Mouse (Mus musculus): Measurements from ENCODE around the gene Stx2.
"Not testable (repeated sequence)": the region's sequence is repeated elsewhere in the genome, so short reads cannot be mapped to it uniquely, and the experiment has no call there.

Gene Stx2

DNA sequence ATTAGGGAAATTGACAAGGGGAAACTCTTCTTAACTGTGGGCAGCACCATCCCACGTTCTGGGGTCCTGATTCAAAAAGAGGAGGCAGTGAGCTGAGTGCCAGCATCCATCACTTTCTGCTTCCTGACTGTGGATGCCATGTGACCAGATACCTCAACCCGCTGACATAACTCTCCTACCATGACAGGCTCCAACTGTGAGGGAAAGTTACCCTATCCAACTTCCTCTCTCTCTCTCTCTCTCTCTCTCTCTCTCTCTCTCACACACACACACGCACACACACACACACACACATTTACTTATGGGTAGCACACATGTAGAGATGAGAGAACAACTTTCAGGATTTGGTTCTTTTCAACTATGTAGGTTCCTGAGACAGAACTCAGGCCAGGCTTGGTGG, 1.2 kb upstream of the Stx2 start:
- no peak for DNase-seq (ENCODE audit: low read depth, low spot score)

DNA sequence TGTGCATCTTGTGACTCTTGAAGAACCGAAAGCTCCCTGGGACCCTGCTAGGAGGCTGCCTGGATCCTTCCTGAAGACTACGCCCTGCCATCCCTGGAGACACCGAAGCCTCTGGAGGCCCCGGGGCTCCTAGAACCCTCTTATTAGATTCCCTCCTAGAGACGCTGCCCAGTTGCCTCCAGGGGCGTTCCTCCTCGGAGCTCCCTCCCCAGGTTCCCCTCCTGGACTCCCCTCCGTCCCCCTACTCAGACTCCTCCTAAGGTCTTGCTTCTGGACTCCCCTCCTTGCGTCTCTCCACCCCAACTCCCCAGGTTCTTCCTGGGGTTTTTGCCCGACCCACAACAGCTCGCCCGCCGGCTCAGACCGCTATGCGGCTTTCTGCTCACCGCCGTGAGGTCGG, 366 bp downstream of the Stx2 start:
- no peak for DNase-seq (ENCODE audit: low read depth, low spot score)

DNA sequence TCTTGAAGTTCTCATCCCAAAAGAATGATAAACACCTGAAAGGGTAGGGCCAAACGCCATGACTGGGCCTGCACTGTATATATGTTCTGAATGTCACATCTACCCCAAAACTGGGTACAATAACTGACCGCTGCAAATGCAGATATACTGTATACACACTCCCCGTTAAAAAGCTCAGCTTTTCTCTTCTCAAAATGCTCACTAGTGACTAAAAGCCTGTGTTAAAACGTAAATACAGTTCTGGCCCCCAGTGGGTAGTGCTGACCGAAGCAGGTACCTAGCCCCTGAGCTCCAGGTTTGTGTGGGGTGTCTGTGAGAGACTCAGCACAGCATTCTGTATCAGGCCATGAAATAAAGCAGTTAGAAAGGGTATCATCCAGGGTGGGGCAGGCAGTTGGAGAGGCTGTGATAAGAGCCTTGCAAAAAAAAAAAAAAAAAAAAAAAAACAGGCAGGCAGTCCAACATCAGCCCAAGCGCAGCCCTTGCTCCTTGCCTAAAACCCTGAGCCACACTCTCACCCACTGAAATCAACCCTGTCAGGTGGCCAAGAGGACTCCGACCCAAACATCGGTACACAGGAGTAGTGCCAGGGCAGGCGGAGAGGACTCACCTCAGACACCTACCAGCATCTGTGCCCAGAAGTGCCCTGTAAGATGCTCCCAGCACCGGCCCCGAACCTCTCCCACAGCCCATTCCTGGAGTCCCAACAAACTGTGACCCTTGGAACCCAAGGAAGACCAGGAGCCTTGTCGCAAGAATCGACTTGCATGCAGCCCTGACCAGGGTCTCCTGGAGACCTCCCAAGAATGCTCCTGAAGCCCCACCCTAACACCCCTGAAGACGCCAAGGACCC, 1.0 kb downstream of the Stx2 start:
- no peak for DNase-seq (ENCODE audit: low read depth, low spot score)

DNA sequence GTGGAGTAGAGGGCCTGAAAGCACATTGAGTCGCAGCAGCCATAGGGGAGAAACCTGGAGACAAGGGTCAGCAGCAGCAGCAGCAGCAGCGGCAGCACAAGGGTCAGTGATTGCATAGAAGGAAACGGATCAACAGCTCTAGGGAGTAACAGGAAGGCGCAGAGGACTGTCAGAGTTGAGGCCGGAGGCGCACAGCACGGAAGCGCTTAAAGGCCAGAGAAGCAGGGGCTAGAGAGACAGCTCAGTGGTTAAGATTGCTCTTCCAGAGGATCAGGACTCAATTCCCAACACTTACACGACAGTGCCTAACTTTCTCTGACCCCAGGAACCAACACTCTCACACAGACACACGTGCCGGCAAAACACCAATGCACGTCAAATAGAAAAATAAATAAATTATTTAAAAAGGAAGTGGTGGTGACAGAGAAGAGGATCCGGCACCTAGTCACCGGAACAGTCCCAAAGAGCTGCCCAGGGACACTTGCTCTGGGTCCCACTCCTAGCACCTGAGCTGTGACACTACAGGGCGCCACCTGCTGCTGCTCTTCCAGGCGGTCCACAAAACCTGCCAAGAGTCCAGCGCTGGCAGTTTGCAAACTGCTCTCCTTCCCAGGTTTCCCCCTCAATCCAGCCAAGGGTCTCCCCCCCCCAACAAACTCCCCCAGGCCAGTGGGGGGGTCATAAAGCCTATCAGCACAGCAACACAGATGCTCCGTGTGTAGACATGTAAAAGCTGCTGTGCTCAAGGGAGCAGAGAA, 2.2 kb downstream of the Stx2 start:
- no peak for DNase-seq (ENCODE audit: low read depth, low spot score)

DNA sequence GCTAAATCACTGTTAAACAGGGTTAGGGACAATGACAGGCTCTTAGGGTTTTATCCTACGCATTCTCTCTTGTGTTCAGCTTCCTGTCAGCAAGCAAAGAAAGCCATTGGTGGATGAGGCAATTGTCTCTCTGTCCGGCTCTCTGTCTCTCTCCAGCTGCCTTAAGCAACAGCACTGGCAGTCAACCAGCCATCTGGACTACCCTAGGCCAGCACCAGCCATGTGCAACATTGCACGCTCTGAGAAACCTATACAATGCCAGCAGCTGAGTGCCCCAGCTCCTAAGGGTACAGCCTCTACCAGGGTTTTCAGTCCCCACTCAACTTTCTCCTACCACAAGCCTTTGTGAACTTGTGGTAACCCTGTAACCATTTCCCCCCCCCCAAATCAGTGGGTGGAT, 3.0 kb downstream of the Stx2 start:
- DNase-seq (ENCODE audit: low read depth, low spot score) = no peak

DNA sequence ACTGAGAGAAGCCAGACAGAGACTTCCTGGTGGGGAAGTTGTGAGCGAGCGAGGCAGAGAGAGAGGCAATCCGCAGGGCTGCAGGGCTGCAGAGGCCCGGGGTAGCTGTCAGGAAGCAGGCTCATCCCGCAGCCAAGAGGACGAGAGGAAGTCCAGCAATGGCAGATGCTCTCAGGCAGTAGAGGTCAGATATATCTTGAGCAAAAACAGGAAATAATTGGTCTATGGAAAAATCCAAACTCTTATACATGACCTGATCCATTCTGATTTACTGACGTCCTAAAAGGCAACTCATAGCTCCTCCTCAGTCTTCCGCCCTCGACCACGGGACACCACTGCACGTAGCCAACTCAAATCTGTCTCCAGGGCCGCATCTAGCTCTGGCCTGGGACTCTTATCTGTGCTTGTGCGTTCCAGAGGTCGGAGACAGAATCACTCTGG, 5.8 kb downstream of the Stx2 start:
- no peak for DNase-seq (ENCODE audit: low read depth, low spot score)

DNA sequence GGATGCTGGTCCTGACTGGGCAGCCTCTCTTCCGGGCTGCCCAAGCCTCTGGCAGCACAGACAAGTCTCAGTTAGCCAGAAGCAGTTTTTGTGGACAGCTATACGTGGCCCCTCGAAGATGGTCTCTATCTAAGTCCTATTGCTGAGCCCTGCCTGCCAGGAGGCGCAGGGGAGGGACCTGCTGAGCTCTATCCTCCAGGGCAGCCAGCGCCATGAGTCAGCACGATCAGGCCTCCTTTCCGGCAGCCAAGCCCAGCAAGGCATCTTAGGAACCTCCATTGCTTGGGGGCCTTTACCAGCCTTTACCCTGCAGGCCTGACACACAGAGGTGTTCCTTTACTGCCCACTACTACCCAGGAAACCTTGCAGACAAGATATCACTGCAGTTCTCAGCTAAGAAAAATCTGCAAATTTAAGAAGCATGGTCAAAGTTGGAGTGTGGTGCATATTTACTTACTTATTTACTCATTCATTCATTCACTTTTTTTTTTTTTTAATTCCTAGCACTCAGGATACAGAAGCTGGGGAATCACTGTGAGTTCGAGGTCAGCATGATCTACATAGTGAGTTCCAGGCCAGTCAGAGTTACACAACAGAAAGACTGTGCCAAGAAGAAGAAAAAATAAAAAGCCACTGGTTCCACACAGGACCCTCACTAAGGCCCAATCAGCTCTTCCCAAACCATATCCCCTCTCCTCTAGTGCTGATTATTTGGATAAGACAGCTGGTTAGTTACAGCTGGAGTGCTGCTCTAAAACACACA, 7.5 kb downstream of the Stx2 start:
- DNase-seq (ENCODE audit: low read depth, low spot score) = no peak

DNA sequence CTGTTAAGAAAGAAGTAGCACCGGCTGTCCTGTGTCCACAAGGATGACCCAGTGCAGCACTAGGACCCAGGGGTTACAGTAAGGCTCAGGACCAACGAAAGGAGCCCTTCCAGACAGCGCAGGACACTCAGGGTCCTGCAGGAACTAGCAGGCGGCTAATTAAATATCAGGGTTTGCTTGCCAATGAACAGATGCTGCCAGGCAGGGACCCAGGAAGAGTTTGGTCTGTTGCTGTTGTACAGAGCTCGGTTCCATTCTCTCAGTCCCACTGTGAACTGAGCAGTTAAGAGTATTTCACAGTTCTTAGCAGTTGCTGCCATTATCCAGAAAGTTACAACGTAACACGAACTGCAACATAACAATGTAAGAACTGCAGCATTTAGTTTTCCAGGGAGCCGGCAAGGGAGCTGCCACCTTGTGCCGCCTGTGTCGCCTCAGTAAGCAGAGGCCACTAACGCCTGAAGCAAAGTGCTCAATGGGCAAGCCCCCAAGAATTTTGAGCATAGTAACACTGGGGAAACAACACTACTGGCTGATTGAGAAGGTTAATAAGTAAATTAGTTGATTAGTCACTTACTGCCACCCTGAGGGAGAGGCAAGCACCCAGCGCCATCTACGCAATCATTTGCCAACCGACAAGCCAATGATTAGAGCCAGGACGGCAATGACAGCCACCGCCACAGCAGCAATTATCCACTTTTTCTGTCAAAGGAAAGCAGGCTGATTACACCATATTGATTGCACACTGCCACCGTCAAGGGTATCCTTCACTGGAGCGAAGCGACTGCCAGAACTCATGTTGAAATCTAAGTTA, 21.0 kb downstream of the Stx2 start:
- no peak for DNase-seq (ENCODE audit: low read depth, low spot score)

DNA sequence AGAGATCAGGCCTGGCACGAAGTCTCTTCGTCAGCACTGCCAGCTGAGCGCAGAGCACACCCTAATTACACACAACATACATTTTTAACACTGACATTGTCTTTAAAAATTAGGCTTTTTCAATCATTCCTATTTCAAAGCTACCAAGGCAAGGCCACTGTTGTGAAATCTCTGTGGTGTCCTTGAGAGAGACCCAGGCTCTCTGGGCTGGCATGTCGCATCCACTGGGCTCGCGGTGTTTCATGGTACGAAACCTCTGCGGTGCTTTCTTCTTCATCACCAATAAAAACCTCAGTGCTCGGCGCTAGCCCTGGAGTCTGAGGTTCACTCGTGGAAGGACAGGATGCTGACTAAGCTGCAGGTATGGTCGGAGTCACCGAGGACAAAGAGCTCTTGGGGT, 22.4 kb downstream of the Stx2 start:
- no peak for DNase-seq (ENCODE audit: low read depth, low spot score)

DNA sequence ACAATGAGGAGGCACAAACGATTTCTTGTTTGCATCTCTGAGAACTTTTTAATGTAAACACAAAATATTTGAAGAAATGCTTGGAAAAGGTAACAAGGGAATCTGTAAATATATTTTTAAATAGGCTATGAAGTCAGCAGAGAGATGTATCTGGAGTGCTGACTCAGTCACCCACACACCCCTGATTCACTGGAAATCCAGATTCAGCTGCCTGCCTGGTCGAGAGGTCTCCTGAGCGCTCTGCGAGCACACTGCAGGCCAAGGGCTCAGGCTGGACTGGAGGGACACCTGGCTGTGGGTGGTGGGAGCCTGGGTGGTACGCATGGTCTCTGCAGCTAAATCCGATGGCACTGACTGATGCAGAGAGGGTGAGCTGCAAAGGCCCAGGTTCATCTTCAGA, 23.8 kb downstream of the Stx2 start:
- DNase-seq (ENCODE audit: low read depth, low spot score) = no peak

DNA sequence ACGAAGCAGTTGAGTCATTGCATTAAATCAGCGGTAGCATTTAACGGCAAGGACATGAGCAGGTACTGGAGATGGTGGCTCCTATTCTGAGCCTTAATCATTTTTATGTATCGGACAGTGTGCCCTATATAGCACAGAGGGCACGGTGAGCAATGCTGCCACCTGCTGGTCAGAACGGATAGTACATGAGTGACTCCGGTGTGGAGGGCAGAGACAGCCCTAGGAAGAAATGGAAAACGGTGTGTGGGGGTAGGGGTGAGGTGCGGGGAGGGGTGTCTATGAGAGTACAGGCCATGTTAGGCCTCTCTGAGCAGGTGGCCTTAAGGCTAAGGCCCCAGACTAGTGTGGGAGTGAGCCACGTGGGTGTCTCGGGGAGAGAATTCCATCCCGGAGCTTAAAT, 26.8 kb downstream of the Stx2 start:
- DNase-seq (ENCODE audit: low read depth, low spot score) = peak; percentile 71

DNA sequence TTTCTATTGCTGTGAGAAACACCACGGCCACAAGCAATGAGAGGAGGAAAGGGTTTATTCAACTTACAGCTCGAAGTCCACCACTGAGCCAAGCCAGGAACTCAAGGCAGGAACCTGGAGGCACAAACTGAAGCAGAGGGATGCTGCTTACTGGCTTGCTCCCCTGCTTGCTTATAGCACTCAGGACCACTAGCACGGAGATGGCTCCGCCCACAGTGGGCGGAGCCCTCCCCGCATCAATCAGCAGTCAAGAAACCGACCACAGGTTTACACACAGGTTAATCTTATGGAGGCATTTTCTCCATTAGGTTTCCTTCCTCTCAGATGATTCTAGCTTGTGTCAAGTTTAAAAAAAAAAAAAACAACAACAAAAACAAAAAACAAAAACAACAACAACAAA, 27.5 kb downstream of the Stx2 start:
- DNase-seq (ENCODE audit: low read depth, low spot score) = no peak

DNA sequence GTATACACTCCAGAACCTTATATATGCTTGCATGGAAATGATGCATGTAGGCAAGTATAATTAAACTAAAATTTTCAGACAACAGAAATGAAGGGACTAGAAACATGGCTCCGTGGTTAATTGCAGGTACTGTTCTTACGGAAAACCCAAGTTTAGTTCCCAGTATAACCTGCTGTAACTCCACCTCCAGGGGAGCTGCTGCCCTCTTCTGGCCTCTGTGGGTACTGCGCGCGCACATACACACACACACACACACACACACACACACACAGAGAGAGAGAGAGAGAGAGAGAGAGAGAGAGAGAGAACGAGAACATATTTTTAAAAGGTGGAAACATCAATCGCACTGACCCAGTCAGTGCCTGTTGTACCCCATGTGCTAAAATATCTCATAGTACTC, 29.4 kb downstream of the Stx2 start:
- DNase-seq (ENCODE audit: low read depth, low spot score) = no peak

DNA sequence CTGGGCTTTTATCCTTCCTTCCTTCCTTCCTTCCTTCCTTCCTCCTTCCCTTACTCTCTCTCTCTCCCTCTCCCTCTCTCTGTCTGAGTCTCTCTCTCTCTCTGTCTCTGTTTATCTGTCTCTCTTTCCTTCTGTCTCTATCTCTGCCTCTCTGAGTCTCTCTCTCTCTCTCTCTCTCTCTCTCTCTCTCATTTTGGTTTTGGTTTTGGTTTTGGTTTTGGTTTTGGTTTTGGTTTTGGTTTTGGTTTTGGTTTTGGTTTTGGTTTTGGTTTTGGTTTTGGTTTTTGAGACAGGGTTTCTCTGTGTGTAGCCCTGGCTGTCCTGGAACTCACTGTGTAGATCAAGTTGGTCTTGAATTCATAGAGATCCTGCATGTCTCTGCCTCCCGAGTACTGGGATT, 30.9 kb downstream of the Stx2 start:
- DNase-seq (ENCODE audit: low read depth, low spot score) = not testable (repeated sequence)

DNA sequence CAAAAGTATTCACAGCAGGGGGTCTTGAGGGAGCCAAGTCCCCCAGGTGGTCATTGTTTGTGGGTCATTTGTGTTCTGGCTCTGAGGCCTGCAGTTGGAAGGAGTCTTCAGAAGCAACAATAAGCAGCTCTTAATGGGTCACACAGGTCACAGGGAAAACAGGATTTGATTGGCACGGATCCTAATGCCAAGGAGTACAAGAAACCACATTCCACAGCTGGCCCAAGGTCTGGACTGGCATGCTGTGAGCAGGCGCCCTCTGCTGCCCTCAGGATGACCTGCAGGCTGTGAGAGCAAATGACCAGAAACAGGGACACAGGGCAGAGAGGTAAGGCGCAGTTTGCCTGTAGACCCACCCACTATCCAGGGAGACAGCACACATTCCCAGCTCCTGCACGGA, 32.1 kb downstream of the Stx2 start:
- DNase-seq (ENCODE audit: low read depth, low spot score) = peak; percentile 51

DNA sequence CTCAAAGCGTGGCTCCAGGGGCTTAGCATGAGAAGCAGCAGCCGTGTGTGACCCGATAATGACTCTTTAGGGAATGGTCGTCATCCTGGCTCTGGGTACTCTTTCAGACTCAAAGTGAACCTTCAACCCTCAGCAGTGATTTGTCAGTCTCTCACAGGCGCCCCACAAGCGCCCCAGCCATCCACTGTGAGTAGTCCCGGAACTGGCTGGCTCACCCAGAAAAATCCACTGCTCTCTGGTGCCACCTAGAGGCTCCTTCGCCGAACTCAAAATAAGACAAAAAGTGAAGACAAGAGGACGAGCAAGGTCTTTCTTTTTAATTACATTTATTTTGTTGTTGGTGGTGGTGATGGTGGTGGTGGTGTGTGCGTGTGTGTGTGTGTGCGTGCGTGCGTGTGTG, 37.1 kb downstream of the Stx2 start:
- peak; percentile 67 for DNase-seq (ENCODE audit: low read depth, low spot score)

DNA sequence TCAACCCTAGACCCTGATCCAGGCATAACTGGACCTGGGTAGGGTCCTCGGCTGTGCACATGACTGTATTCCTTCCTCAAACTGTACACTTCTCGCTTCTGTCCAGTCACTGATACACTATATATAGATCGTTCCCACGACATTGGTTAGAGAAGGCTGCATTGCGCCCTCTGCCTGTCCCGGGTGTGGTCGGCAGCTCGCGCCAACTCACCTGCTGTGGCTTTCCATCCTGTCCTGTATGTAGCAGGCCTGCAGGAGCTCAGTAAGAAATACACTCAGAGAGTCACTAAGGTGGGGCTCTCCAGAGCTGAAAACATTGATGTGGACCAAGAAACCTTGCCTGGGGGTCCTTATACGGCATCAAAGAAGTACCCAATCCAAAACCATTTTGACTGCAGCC, 37.5 kb downstream of the Stx2 start:
- DNase-seq (ENCODE audit: low read depth, low spot score) = no peak

DNA sequence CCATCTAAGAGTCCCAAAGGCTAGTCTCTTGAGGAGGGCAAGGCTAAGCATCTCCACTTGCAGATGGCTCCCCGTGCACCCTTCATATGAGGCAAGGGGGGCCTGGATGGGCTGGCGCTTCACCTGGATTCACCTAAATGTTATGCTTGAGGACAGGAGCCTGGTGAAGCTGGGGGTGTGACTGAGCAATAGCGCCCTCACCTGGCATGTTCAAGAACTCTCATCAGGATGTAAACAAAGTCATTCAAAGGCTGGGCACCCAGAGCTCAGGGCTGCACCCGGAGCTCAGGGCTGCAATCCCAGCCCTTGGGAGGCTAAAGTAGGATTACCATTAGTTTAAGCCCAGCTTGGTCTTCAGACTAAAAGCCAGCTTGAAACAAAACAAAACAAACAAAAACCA, 44.0 kb downstream of the Stx2 start:
- no peak for DNase-seq (ENCODE audit: low read depth, low spot score)

DNA sequence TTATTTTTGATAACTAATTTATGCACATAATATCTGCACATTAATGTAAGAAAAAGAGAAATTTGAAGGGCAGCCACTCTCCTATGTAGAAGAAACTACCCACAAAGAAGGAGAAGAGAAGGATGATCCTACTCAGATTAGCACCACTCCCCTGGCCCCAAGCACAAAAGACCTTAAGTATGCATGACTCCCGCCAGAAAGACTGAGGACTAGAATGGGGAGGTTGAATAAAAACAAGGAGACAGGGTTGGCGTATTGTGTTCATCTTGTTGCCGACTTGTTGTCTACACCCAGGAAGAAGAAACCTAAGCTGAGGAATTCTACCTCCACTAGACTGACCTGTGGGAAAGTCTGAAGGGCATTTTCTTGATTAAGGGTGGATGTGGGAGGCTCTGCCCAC, 49.5 kb downstream of the Stx2 start:
- no peak for DNase-seq (ENCODE audit: low read depth, low spot score)

DNA sequence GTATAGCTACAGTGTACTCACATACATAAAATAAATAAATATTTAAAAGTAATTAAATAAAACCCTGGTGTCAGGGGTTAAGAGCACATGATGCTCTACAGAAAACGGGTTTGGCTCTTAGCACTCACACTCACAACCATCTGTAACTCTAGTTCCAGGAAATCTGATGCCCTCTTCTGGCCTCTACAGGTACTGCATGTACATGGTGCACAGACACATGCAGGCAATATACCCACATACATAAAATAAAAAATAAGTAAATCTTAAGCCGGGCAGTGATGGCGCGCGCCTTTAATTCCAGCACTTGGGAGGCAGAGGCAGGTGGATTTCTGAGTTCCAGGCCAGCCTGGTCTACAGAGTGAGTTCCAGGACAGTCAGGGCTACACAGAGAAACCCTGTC, 54.0 kb downstream of the Stx2 start:
- DNase-seq (ENCODE audit: low read depth, low spot score) = not testable (repeated sequence)

DNA sequence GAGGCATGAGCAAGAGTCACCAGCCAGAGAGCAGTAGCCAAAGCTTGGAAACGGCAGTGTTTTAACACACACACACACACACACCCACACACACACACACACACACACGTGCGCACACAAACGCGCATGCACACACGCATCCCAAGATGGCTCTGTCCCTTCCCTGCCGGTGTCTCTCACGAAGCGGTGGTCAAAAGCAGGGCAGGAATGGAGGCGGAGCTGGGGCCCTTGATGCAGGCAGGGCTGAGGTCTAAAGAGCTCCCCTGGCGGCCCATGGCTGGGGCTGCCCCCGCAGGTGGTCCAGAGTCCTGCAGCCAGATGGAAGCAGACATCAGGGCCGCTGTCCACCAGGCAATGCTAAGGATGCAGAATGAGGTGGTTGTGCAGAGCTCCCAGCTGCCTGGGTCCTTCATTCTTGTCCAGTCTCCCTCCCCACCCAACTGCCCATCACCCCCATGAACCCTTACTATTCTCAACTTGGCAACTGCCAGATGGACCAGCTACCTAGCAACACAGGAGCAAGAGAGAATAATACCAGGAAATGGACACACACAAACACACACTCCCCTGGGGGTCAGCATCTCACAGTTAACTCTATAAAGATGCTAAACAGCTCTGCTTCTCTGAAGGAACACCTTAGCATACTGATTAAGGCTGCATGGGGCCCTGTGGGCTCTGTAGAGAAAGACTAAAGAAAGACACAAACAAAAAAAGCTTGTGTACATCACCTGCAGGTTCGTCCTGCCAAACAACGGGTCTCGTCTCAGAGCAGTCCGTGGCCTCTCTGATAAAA, 54.9 kb downstream of the Stx2 start, which contains the start of gene Rimbp2:
TSS of gene Rimbp2 (minus strand) at position 209 of the 793 bp plus-strand sequence.
- DNase-seq (ENCODE audit: low read depth, low spot score) = peak; percentile 55
